Comparison of ENCODE assay signal across 31 mouse cellular contexts in genomic region chr9:120034375-120034774, GRCm38 (mm10). TPM values are rescaled to one million over a fixed set of nuclear protein-coding genes. Genes with fewer than 3 reads are reported as not detected.
DNase-seq lines count a peak whose midpoint lies in the region; ATAC-seq and TF ChIP-seq lines count a peak whose summit lies in the region.
"Had no signal": no experiment of that assay in that cellular context is flagged by ENCODE, and none has a peak within 500 bp of the region (broad histone marks: within the 10 kb centered on the region; RNA-seq: fewer than 3 reads in every experiment).

No protein-coding gene starts in this region.

- H3K27ac ChIP-seq in heart, embryonic 11.5 days (ENCODE audit: low read depth, low read length): no peak overlapping the region
- H3K27ac ChIP-seq in hindbrain, postnatal 0 days: no peak overlapping the region
- H3K27ac ChIP-seq: embryonic facial prominence, embryonic 12.5 days; embryonic facial prominence, embryonic 15.5 days; forebrain, embryonic 12.5 days; forebrain, embryonic 15.5 days; heart, embryonic 10.5 days; hindbrain, embryonic 12.5 days; hindbrain, embryonic 15.5 days had no signal

- H3K9ac ChIP-seq in heart, embryonic 11.5 days (ENCODE audit: low read depth, low read length): no peak overlapping the region
- H3K9ac ChIP-seq in hindbrain, postnatal 0 days (replicated peaks; ENCODE audit: low read length): no peak overlapping the region
- H3K9ac ChIP-seq: embryonic facial prominence, embryonic 12.5 days; embryonic facial prominence, embryonic 15.5 days; forebrain, embryonic 12.5 days; forebrain, embryonic 15.5 days; hindbrain, embryonic 12.5 days; hindbrain, embryonic 15.5 days had no signal

- no peak overlapping the region for H3K4me2 ChIP-seq in heart, embryonic 11.5 days
- H3K4me2 ChIP-seq in hindbrain, postnatal 0 days (ENCODE audit: low read depth, low read length): no peak overlapping the region
- H3K4me2 ChIP-seq: embryonic facial prominence, embryonic 12.5 days; embryonic facial prominence, embryonic 15.5 days; forebrain, embryonic 12.5 days; forebrain, embryonic 15.5 days; hindbrain, embryonic 12.5 days; hindbrain, embryonic 15.5 days had no signal

- WGBS in heart, embryonic 11.5 days (ENCODE audit: insufficient replicate concordance): 77% methylated on average over 8 of the region's 8 CpGs
- WGBS in hindbrain, postnatal 0 days: 77% methylated on average over 8 of the region's 8 CpGs

- H3K27me3 ChIP-seq in heart, embryonic 11.5 days (ENCODE audit: control insufficient read depth, insufficient read depth, low read length): no peaks in the 10 kb centered on the region
- H3K27me3 ChIP-seq in hindbrain, postnatal 0 days (ENCODE audit: insufficient read depth, low read length): no peaks in the 10 kb centered on the region
- H3K27me3 ChIP-seq: embryonic facial prominence, embryonic 12.5 days; embryonic facial prominence, embryonic 15.5 days; forebrain, embryonic 12.5 days; forebrain, embryonic 15.5 days; hindbrain, embryonic 12.5 days; hindbrain, embryonic 15.5 days had no signal

- H3K4me3 ChIP-seq in heart, embryonic 11.5 days (ENCODE audit: low read depth, low read length): no peak overlapping the region
- no peak overlapping the region for H3K4me3 ChIP-seq in hindbrain, postnatal 0 days (ENCODE audit: low read length)
- H3K4me3 ChIP-seq: embryonic facial prominence, embryonic 12.5 days; embryonic facial prominence, embryonic 15.5 days; forebrain, embryonic 12.5 days; forebrain, embryonic 15.5 days; heart, embryonic 10.5 days; hindbrain, embryonic 12.5 days; hindbrain, embryonic 15.5 days had no signal

- H3K4me1 ChIP-seq in heart, embryonic 11.5 days (ENCODE audit: control insufficient read depth, insufficient read depth, low read length): no peaks in the 10 kb centered on the region
- H3K4me1 ChIP-seq in hindbrain, postnatal 0 days (ENCODE audit: insufficient read depth, low read length): no peaks in the 10 kb centered on the region
- H3K4me1 ChIP-seq: embryonic facial prominence, embryonic 12.5 days; embryonic facial prominence, embryonic 15.5 days; forebrain, embryonic 12.5 days; forebrain, embryonic 15.5 days; hindbrain, embryonic 12.5 days; hindbrain, embryonic 15.5 days had no signal

- no peak for TF ChIP-seq CTCF in hindbrain, postnatal 0 days (IDR thresholded peaks at IDR 0.05; ENCODE audit: low read depth)

- no peaks in the 10 kb centered on the region for H3K36me3 ChIP-seq in heart, embryonic 11.5 days (ENCODE audit: control insufficient read depth, insufficient read depth, low read length)
- no peaks in the 10 kb centered on the region for H3K36me3 ChIP-seq in hindbrain, postnatal 0 days (ENCODE audit: insufficient read depth, low read length)
- H3K36me3 ChIP-seq: embryonic facial prominence, embryonic 12.5 days; embryonic facial prominence, embryonic 15.5 days; forebrain, embryonic 12.5 days; forebrain, embryonic 15.5 days; heart, embryonic 10.5 days; hindbrain, embryonic 12.5 days; hindbrain, embryonic 15.5 days had no signal

- peak; percentile 20 for DNase-seq in heart, adult 8-10 months (ENCODE audit: low spot score)
- DNase-seq in layer of hippocampus, adult 9-11 months: peak; percentile 82
- no peak for DNase-seq in layer of hippocampus, postnatal 25 days (ENCODE audit: extremely low spot score in 1 of 2, low spot score in 1 of 2)
- DNase-seq in right cerebral cortex, postnatal 25 days: peak; percentile 14
- DNase-seq in right cerebral cortex, adult 18-20 months: no peak
- no peak for DNase-seq in hindbrain, postnatal 0 days (ENCODE audit: low spot score)
- DNase-seq: adrenal gland, postnatal 10 days; adrenal gland, postnatal 36 days; cerebellum, adult 11 months; cerebellum, adult 2 months; cerebellum, adult 9-11 months; cerebellum, postnatal 25 days; gastrocnemius, postnatal 25 days; heart, adult 18-20 months had no signal

- no peaks in the 10 kb centered on the region for H3K9me3 ChIP-seq in heart, embryonic 11.5 days (replicated peaks; ENCODE audit: control insufficient read depth, low read length)
- no peaks in the 10 kb centered on the region for H3K9me3 ChIP-seq in hindbrain, postnatal 0 days (ENCODE audit: low read length)
- H3K9me3 ChIP-seq: embryonic facial prominence, embryonic 12.5 days; embryonic facial prominence, embryonic 15.5 days; forebrain, embryonic 12.5 days; forebrain, embryonic 15.5 days; heart, embryonic 10.5 days; hindbrain, embryonic 12.5 days; hindbrain, embryonic 15.5 days had no signal

- no peak for ATAC-seq in heart, embryonic 11.5 days (replicated peaks; ENCODE audit: insufficient number of reproducible peaks, low FRiP score, low TSS enrichment)
- ATAC-seq in hindbrain, postnatal 0 days: no peak
- ATAC-seq: activated CD4-positive, CD25-positive, alpha-beta regulatory T cell, adult 4 months; forebrain, embryonic 15.5 days had no signal

RNA-seq across cellular contexts. Expression of gene Xirp1, which starts 11.0 kb away (rescaled TPM):
- total RNA-seq in heart, adult 8-10 months (2022): 100 to 1,000 TPM; 130 to 157 (median 141) TPM
- polyA plus RNA-seq in heart, embryonic 11.5 days (2014; fragmentation: Nextera tagmentation; extraction: Ambion mirVana): 38.2 and 64.5 TPM in 2 replicates
- under 1 TPM; 0.07 to 0.19 TPM for total RNA-seq in layer of hippocampus, postnatal 25 days (2021)
- total RNA-seq in hindbrain, postnatal 0 days (2014; rRNA removed): 0.05 and 0.29 TPM in 2 replicates
- 0.19 TPM in 1 of 2 replicates, not detected in the other for polyA plus RNA-seq in hindbrain, postnatal 0 days (2015; fragmentation: Nextera tagmentation; extraction: Ambion mirVana)
- total RNA-seq: common myeloid progenitor, adult 5-6 weeks; hematopoietic stem cell, adult 5-6 weeks had no signal
- polyA plus RNA-seq: activated CD4-positive, CD25-positive, alpha-beta regulatory T cell, adult 4 months; forebrain, embryonic 15.5 days; hindbrain, embryonic 15.5 days had no signal

RNA-seq across cellular contexts. Expression of gene Cx3cr1, which starts 35.3 kb away (rescaled TPM):
- total RNA-seq in heart, adult 8-10 months (2022): 1 to 10 TPM in 2 of 4 experiments, under 1 TPM in 2; 0.89 to 1.3 (median 1.1) TPM
- 2.3 and 3.1 TPM in 2 replicates for polyA plus RNA-seq in heart, embryonic 11.5 days (2014; fragmentation: Nextera tagmentation; extraction: Ambion mirVana)
- 10 to 100 TPM; 31.0 to 37.4 TPM for total RNA-seq in layer of hippocampus, postnatal 25 days (2021)
- total RNA-seq in hindbrain, postnatal 0 days (2014; rRNA removed): 17.3 and 21.5 TPM in 2 replicates
- polyA plus RNA-seq in hindbrain, postnatal 0 days (2015; fragmentation: Nextera tagmentation; extraction: Ambion mirVana): 12.2 and 13.0 TPM in 2 replicates

RNA-seq across cellular contexts. Expression of gene Csrnp1, which starts 49.9 kb away (rescaled TPM):
- total RNA-seq in heart, adult 8-10 months (2022): 10 to 100 TPM; 10.9 to 32.1 (median 16.1) TPM
- polyA plus RNA-seq in heart, embryonic 11.5 days (2014; fragmentation: Nextera tagmentation; extraction: Ambion mirVana): 3.3 and 4.2 TPM in 2 replicates
- 10 to 100 TPM; 14.5 to 15.9 TPM for total RNA-seq in layer of hippocampus, postnatal 25 days (2021)
- 4.5 and 17.4 TPM in 2 replicates for total RNA-seq in hindbrain, postnatal 0 days (2014; rRNA removed)
- 2.7 and 3.1 TPM in 2 replicates for polyA plus RNA-seq in hindbrain, postnatal 0 days (2015; fragmentation: Nextera tagmentation; extraction: Ambion mirVana)

RNA-seq across cellular contexts. Expression of gene Ccr8, which starts 57.5 kb away (rescaled TPM):
- total RNA-seq in heart, adult 8-10 months (2022): not detected
- not detected in 2 replicates for polyA plus RNA-seq in heart, embryonic 11.5 days (2014; fragmentation: Nextera tagmentation; extraction: Ambion mirVana)
- not detected for total RNA-seq in layer of hippocampus, postnatal 25 days (2021)
- not detected in 2 replicates for total RNA-seq in hindbrain, postnatal 0 days (2014; rRNA removed)
- polyA plus RNA-seq in hindbrain, postnatal 0 days (2015; fragmentation: Nextera tagmentation; extraction: Ambion mirVana): not detected in 2 replicates
- total RNA-seq: adrenal gland, adult 18-20 months; adrenal gland, postnatal 10 days; adrenal gland, postnatal 36 days; common myeloid progenitor, adult 5-6 weeks; gastrocnemius, adult 8-10 months; gastrocnemius, postnatal 25 days; heart, adult 18-20 months; heart, postnatal 25 days had no signal
- polyA plus RNA-seq: cerebellum, adult 2 months; forebrain, embryonic 12.5 days; forebrain, embryonic 15.5 days; gonadal fat pad, adult 2 months; heart, embryonic 10.5 days; heart, embryonic 14.5 days; heart, postnatal 0 days; hindbrain, embryonic 12.5 days; hindbrain, embryonic 15.5 days had no signal

Comparison
In these comparisons a context has a peak if more than half of its experiments do, and no peak if none do; other contexts are left out.
1. DNase-seq: peak in heart, adult 8-10 months (single experiment), layer of hippocampus, adult 9-11 months (single experiment) and right cerebral cortex, postnatal 25 days (single experiment); none in layer of hippocampus, postnatal 25 days (0 of 2), right cerebral cortex, adult 18-20 months (single experiment) and hindbrain, postnatal 0 days (single experiment).
2. RNA of gene Xirp1, which starts 11.0 kb away (total RNA-seq): 130 to 157 TPM in heart, adult 8-10 months; 0.07 to 0.19 TPM in layer of hippocampus, postnatal 25 days and 0.05 to 0.29 TPM in hindbrain, postnatal 0 days; every median in the first group is over 100 times any median in the second.